Mouse (Mus musculus): Measurements from ENCODE around the gene Ubl7. TPM values are rescaled to one million over a fixed set of nuclear protein-coding genes. Genes with fewer than 3 reads are reported as not detected.

The Ubl7 gene
- total and polyA plus RNA-seq, 2 experiments from 2014 or later = 81.7 to 155 TPM

- Histone ChIP-seq H3K4me1 (ENCODE audit: insufficient read depth) (no peaks in the 10 kb centered on the region), H3K27me3 (ENCODE audit: insufficient read depth, low read length) (no peaks in the 10 kb centered on the region), H3K4me2 (ENCODE audit: low read depth) (no peak overlapping the region), H3K9ac (no peak overlapping the region), H3K36me3 (ENCODE audit: insufficient read depth) (peaks cover 17% of the 10 kb centered on the region), H3K27ac (ENCODE audit: low read depth, low read length) (no peak overlapping the region), H3K4me3 (ENCODE audit: low read depth, low read length) (no peak overlapping the region), H3K9me3 (ENCODE audit: low read length) (no peaks in the 10 kb centered on the region)
- DNase-seq = no peak
- ATAC-seq = no peak
- TF ChIP-seq CTCF (IDR thresholded peaks at IDR 0.05; ENCODE audit: low read depth) = no peak
- WGBS = 58% methylated on average over 12 of the region's 12 CpGs
Measured at GRCm38 (mm10) chr9:57965281-57966185, 54.8 kb downstream of the Ubl7 start.

- WGBS = 71% methylated on average over 14 of the region's 14 CpGs
- no peak overlapping the region for H3K9ac ChIP-seq
- peak; percentile 47; the same call in 1 of the 2 replicates for ATAC-seq
- no peaks in the 10 kb centered on the region for H3K4me1 ChIP-seq (ENCODE audit: insufficient read depth)
- H3K27me3 ChIP-seq (ENCODE audit: insufficient read depth, low read length) = no peaks in the 10 kb centered on the region
- H3K27ac ChIP-seq (ENCODE audit: low read depth, low read length) = no peak overlapping the region
- peak; percentile 35 for DNase-seq
- no peak overlapping the region for H3K4me2 ChIP-seq (ENCODE audit: low read depth)
- no peak for TF ChIP-seq CTCF (IDR thresholded peaks at IDR 0.05; ENCODE audit: low read depth)
- H3K36me3 ChIP-seq (ENCODE audit: insufficient read depth) = peaks cover 3% of the 10 kb centered on the region; the same call in 1 of the 2 replicates
- no peak overlapping the region for H3K4me3 ChIP-seq (ENCODE audit: low read depth, low read length)
- H3K9me3 ChIP-seq (ENCODE audit: low read length) = no peaks in the 10 kb centered on the region
Measured at GRCm38 (mm10) chr9:57967237-57967960, 56.6 kb downstream of the Ubl7 start.

- Histone ChIP-seq H3K9me3 (ENCODE audit: low read length) (no peaks in the 10 kb centered on the region), H3K9ac (no peak overlapping the region), H3K36me3 (ENCODE audit: insufficient read depth) (no peaks in the 10 kb centered on the region), H3K4me3 (ENCODE audit: low read depth, low read length) (no peak overlapping the region), H3K27me3 (ENCODE audit: insufficient read depth, low read length) (no peaks in the 10 kb centered on the region), H3K27ac (ENCODE audit: low read depth, low read length) (no peak overlapping the region), H3K4me1 (ENCODE audit: insufficient read depth) (no peaks in the 10 kb centered on the region), H3K4me2 (ENCODE audit: low read depth) (no peak overlapping the region)
- DNase-seq = no peak
- 90% methylated on average over 9 of the region's 9 CpGs for WGBS
- ATAC-seq = no peak
- no peak for TF ChIP-seq CTCF (IDR thresholded peaks at IDR 0.05; ENCODE audit: low read depth)
Measured at GRCm38 (mm10) chr9:57968166-57968771, 57.5 kb downstream of the Ubl7 start.

- no peaks in the 10 kb centered on the region for H3K36me3 ChIP-seq (ENCODE audit: insufficient read depth)
- no peaks in the 10 kb centered on the region for H3K27me3 ChIP-seq (ENCODE audit: insufficient read depth, low read length)
- WGBS = 91% methylated on average over 8 of the region's 8 CpGs
- no peaks in the 10 kb centered on the region for H3K4me1 ChIP-seq (ENCODE audit: insufficient read depth)
- DNase-seq (no peak), ATAC-seq (no peak)
- no peak overlapping the region for H3K4me2 ChIP-seq (ENCODE audit: low read depth)
- no peak overlapping the region for H3K27ac ChIP-seq (ENCODE audit: low read depth, low read length)
- no peaks in the 10 kb centered on the region for H3K9me3 ChIP-seq (ENCODE audit: low read length)
- H3K9ac ChIP-seq = no peak overlapping the region
- no peak for TF ChIP-seq CTCF (IDR thresholded peaks at IDR 0.05; ENCODE audit: low read depth)
- no peak overlapping the region for H3K4me3 ChIP-seq (ENCODE audit: low read depth, low read length)
Measured at GRCm38 (mm10) chr9:57968783-57969542, 58.2 kb downstream of the Ubl7 start.

- 79% methylated on average over 11 of the region's 11 CpGs for WGBS
- ATAC-seq (no peak), DNase-seq (no peak)
- 0 out of 2 replicates have a peak overlapping the region, but pooled peaks have one; percentile 9 for H3K27ac ChIP-seq (ENCODE audit: low read depth, low read length)
- no peaks in the 10 kb centered on the region for H3K4me1 ChIP-seq (ENCODE audit: insufficient read depth)
- no peak overlapping the region for H3K4me3 ChIP-seq (ENCODE audit: low read depth, low read length)
- no peaks in the 10 kb centered on the region for H3K27me3 ChIP-seq (ENCODE audit: insufficient read depth, low read length)
- H3K9me3 ChIP-seq (ENCODE audit: low read length) = no peaks in the 10 kb centered on the region
- no peak for TF ChIP-seq CTCF (IDR thresholded peaks at IDR 0.05; ENCODE audit: low read depth)
- H3K4me2 ChIP-seq (ENCODE audit: low read depth) = no peak overlapping the region
- H3K36me3 ChIP-seq (ENCODE audit: insufficient read depth) = no peaks in the 10 kb centered on the region
- no peak overlapping the region for H3K9ac ChIP-seq
Measured at GRCm38 (mm10) chr9:57969736-57970495, 59.1 kb downstream of the Ubl7 start.

GRCm38 (mm10) chr9:57971413-57971812, 60.6 kb downstream of the Ubl7 start:
- TF ChIP-seq CTCF (IDR thresholded peaks at IDR 0.05; ENCODE audit: low read depth) = no peak
- H3K27ac ChIP-seq (ENCODE audit: low read depth, low read length) = no peak overlapping the region
- 85% methylated on average over 5 of the region's 5 CpGs for WGBS

More at GRCm38 (mm10) chr9:57971413-57971812, 60.6 kb downstream of the Ubl7 start:
- Histone ChIP-seq H3K9ac (no peak overlapping the region), H3K27me3 (ENCODE audit: insufficient read depth, low read length) (no peaks in the 10 kb centered on the region), H3K4me1 (ENCODE audit: insufficient read depth) (no peaks in the 10 kb centered on the region), H3K4me3 (ENCODE audit: low read depth, low read length) (no peak overlapping the region), H3K36me3 (ENCODE audit: insufficient read depth) (no peaks in the 10 kb centered on the region), H3K4me2 (ENCODE audit: low read depth) (no peak overlapping the region), H3K9me3 (ENCODE audit: low read length) (no peaks in the 10 kb centered on the region)
- no peak for ATAC-seq
- DNase-seq = no peak
